Mouse (Mus musculus) NIH3T3 (cell line): ENCODE measurements around the gene Guf1.

Source experiments
- DNase-seq: peaks from one replicate; pipeline ENCODE4 v3.0.0-alpha.2; 2012; ENCODE audit warnings: low read depth

Guf1 gene

GRCm38 (mm10) chr5:69556628-69557403 is at the start of gene Guf1:
Gene Guf1 (plus strand): TSS chr5:69556923.
- DNase-seq: peak; percentile 96

- DNase-seq: no peak
Observed at GRCm38 (mm10) chr5:69507045-69507444, 49.7 kb upstream of the Guf1 start.

DNA sequence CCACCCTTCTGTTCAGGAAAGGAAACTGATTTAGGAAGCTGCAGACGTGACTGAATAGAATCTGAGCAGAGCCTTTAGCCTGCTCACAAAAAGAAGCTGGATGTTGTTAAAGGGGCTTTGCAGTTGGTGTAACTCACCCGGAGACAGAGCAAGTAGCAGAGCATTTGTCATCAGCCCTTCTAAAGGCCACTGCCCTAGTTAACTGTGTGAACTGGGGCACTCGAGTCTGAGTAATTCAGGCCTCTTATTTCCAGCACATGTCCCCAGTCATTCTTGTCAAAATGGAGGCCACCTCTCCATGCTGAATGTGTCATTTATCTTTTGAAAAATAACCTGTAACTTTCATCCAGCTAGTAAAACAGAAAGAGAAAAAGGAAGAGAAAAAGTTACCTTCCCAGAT is 45.1 kb upstream of the Guf1 start:
- no peak for DNase-seq

- DNase-seq: no peak
Observed at GRCm38 (mm10) chr5:69512203-69512602, 44.5 kb upstream of the Guf1 start.

DNA sequence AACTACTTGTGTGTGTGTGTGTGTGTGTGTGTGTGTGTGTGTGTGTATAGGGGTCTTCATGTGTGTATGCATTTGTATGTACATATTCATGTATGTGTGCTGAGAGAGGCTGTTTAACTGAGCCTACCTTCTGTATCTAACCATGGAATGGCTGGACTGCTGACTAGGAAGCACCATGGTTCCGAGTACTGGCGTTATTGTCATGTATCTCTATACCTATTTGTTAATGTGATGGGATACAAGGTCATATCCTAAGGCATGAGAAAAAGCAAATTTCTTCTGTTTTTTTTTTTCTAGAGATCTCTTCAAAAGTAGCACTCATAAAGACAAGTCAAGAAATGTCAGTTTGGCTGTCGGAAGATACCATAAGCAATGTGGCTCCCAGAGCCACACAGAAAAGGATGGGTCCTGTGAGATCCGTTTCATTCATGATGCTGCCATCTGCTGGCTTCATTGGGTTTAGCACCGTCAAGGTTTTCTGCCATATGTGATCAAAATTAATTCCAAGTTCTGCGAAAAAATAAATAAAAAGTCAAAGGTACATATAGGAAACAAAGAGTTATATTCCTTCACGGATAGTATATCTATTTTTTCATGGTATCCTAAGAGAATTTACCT is 36.0 kb upstream of the Guf1 start:
- peak; percentile 80 for DNase-seq

GRCm38 (mm10) chr5:69522064-69522463 is 34.7 kb upstream of the Guf1 start:
- peak; percentile 5 for DNase-seq

GRCm38 (mm10) chr5:69523944-69524343 is 32.8 kb upstream of the Guf1 start:
- DNase-seq: no peak

GRCm38 (mm10) chr5:69541680-69542079 is 15.0 kb upstream of the Guf1 start:
- DNase-seq: no peak

DNA sequence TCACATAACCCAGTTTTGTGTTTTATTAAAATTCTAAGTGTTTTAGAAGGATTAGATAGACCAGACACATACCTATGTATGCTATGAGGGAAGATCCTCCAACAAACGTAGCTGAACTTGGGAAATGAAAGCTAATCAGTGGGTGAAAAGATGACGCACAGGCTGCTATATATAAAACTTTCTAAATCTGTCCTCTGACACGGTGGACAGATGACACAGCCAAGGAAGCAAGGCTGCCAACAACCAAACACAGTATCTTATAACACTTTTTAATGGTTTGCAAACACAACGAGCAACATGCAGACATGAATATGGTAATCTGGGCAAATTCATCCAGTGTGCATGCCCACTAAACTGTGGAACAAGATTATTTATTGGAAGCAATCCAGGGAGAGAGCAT is 14.2 kb upstream of the Guf1 start, which contains the start of gene Yipf7:
TSS of gene Yipf7 (minus strand) at position 160 of the 400 bp plus-strand sequence.
- DNase-seq: no peak

- peak; percentile 49 for DNase-seq
Observed at GRCm38 (mm10) chr5:69557404-69557935, 747 bp downstream of the Guf1 start.

DNA sequence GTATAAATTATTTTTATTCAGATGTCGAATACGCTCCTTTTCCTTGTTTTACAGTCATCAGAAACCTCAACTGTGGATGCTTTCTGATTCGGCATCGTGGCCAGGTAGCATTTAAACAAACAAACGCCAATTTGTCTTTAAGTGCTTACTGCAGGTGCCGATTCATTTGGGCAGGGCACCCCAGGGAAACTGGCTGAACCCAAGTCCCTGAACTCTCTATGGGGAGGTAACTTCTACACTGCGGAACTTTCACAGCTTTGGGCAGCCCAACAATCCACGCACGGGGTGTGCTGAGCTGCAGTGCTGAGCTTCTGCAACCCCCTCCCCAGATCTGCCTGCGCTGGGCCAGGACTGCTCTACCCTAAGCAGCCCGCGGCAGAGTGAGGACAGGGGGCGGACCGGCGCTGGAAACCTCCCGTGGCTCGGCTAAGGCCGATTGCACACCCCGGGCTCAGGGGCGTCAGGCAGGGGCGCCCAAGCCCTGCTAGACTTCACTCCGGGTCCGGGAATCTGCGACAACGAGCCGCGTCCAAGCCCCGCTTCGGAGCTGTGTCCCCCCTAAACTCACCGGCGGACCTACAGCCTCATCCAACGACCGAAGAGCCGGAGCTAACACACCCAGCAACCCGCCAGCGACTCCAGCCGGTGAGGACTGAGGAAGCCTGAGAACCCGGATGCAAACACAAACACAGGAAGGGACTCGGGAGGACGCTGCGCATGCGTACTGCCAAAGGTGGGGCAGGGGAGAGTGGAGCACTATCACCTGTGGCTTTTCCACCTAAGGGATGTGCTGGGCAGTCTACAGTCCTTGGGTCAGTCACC is 35.1 kb downstream of the Guf1 start, which contains the start of gene Gnpda2:
TSS of gene Gnpda2 (minus strand) at position 701 of the 822 bp plus-strand sequence.
- peak; percentile 91 for DNase-seq

DNA sequence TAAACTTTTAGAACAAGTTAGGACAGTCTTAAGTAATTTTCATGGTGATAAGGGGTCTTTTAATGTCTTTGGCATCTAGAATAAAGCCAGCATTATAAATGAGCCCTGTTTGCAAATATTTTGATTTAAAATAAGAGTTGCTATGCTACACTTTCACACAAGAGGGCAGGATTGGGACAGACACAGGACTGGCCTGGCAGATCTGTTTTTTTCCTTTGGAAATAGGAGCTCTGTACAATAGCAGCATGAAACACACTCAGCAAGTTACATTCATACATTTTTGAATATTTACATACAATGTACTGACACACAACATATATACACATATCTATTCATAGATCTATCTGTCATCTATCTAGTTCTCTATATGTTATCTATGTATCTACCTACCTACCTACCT is 44.3 kb downstream of the Guf1 start:
- peak; percentile 52 for DNase-seq

DNA sequence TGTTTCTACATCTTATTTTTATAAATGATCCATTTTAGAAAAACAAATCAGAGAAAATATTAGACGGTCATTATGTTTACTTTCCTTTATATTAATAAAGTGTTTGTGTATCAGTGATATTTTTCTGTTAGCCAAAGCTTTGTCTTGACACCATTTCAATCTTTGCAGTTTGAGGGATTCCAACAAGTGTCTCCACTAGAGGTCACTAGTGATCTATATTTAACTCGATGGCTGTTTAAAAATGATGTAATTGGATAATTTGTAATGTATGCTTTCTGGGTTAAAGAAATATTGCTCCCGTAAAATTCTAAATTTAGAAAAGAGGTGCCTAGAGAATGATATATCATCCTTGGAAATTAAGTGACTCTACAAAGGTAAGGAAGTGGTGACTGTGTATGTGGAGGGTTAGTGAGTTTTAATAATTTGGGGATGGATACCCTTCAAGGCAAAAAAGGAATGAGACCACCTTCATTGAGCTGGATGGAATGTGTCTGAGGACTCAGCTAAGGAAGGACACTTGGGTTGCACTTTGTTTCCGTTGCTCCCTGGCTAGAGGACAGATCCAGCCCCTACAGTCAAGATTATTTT is 56.6 kb downstream of the Guf1 start:
- peak; percentile 65 for DNase-seq

DNA sequence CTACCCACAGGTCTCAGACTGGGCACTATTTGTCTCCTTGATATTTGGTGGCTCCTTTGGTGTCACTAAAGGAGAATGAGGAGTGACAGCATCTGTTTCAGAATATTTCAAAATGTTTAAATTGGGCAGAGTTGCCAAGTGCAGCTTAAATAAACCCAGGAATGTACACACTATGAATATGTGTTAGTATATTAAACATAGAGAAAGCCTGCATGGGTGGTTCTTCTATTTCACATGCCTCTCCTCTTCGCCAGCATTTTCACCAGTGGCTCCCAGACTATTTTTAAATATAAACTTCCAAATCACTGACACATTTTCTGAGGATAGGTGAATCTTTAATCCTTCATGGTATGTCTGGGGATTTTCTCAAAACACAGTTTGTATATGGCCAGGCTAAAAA is 64.2 kb downstream of the Guf1 start:
- DNase-seq: no peak
